Mouse (Mus musculus): ENCODE results near the gene Slc7a10.
"Not testable (repeated sequence)": the region's sequence is repeated elsewhere in the genome, so short reads cannot be mapped to it uniquely, and the experiment has no call there.

The Slc7a10 gene

GRCm38 (mm10) chr7:35176412-35177381 is 9.5 kb upstream of the Slc7a10 start:
- DNase-seq = no peak

GRCm38 (mm10) chr7:35184833-35185724 is 1.1 kb upstream of the Slc7a10 start:
- DNase-seq = peak; percentile 47

DNA sequence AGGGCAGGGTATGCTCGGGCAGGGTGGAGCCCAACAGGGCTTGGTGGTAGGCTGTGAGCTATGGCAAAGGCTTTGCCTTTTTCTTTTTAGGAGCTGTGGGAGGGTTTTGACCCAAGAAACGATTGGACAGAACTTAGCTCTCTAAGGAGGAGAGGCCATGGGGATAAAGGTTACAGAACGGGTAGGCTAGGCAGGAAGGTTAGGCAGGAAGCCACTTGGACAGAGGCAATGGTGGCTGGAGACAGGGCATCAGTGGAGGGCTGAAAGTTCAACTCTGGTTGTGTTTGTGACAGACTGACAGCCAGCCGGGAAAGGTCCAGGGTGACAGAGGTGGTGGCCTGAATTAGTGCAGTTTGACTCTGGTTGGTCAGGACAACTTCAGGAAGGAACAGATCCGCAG is 3.5 kb downstream of the Slc7a10 start:
- no peak for DNase-seq

DNA sequence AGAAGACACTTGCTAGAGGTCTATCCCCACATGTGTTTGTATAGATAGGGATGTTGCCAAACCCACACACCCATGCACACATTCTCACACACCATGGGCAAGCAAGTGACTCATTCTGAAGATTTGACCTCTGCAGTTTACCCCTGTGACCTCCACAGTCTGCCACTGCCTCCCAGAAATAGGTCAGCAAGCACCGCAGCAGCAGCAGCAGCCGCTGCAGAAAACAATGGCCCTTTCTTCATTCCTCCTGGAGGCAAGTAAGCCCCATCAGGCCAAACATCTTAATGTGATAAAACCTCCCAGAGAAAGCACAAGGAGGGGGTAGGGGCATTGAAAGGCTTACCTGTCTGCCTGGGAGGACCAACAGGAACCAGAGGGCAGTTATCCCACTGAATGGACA is 5.1 kb downstream of the Slc7a10 start:
- no peak for DNase-seq

DNA sequence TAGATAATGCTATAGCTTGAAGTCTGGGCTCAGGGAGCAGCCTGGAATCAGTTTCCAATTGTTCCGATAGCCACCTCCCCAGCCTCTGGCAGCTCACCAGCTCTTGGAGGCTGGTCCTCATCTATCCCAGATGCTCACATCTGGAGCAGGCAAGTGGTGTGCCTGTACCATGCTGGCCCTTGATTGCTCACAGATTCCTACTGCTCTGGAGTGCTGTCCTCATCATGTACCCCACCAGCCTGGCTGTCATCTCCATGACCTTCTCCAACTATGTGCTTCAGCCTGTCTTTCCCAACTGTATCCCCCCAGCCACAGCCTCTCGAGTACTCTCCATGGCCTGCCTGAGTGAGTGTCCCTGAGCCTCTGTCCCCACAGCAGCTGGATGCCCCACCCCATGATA is 10.8 kb downstream of the Slc7a10 start:
- no peak for DNase-seq

DNA sequence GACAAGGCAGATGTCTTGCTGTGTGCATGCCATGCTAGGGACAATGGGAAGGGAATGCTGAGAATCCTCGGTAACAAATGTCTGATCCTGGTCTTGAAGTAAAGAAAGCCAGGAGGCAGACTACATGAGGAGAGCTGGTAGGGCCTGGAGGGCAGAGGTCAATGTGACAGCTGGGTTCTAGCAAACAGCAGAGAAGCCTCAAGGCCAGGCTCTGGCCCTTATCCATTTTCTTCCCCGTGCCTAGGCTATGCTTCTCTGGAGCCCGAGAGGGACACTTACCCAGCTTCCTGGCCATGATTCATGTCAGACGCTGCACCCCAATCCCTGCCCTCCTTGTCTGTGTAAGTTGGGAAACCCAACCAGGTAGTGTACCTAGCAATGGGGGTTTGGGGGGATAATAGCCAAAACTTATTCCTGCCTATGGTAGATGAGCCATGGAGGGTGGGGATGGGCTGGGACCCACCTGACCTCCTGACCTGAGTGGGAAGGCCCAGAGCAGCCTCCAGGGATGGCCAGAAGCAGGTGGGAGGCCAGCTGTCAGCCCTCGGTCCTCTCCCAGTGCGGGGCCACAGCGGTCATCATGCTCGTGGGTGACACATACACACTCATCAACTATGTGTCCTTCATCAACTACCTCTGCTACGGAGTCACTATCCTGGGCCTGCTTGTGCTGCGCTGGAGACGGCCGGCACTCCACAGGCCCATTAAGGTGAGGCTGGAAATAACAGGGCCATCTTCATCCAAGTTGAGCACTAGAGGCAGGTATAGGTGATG is 13.0 kb downstream of the Slc7a10 start:
- no peak for DNase-seq

GRCm38 (mm10) chr7:35199755-35200154 is 13.6 kb downstream of the Slc7a10 start:
- no peak for DNase-seq

- DNase-seq = peak; percentile 61
Observed at GRCm38 (mm10) chr7:35211791-35212190, 25.6 kb downstream of the Slc7a10 start.

DNA sequence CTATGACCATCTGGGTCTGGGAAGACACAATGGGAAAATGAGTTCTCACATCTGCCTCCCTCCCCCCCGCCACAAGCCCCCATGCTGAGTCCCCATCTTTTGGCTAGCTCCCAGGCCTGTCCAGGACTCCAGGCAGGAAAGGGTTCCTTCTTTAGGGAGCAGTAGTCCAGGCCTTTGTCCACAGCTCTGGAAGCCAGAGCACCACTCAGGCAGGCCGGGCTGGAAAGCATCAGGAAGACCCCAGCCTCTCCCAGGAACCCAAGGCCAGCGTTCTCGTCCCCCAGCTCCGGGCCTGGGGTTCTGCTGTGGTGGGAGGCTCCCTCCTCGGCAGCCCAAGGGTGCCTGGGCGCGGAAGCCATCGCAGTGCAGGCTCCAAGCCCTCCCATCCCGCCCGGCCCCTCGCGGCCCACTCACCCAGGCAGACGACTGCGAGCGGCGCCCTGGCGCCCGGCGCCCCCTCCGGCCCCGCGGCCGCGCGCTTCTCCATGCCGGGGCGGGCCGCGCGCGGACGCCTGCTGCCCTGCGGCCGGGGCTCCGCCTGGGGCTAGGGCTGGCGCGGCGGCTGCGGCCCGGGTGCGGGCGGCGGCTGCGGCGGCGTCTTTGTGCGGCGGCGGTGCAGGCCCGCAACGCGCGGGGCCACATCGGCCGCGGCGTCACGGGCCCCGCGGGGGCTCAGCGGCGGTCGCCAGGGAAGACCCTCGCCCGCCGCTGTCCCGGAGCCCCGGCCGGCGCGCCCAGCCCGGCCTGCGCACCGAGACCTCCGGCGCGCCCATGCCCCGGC is 28.4 kb downstream of the Slc7a10 start:
- DNase-seq = peak; percentile 58

- peak; percentile 83 for DNase-seq
Observed at GRCm38 (mm10) chr7:35215225-35215624, 29.0 kb downstream of the Slc7a10 start, which contains the start of gene Lrp3. Gene Lrp3 (minus strand): TSS chr7:35215498.

DNA sequence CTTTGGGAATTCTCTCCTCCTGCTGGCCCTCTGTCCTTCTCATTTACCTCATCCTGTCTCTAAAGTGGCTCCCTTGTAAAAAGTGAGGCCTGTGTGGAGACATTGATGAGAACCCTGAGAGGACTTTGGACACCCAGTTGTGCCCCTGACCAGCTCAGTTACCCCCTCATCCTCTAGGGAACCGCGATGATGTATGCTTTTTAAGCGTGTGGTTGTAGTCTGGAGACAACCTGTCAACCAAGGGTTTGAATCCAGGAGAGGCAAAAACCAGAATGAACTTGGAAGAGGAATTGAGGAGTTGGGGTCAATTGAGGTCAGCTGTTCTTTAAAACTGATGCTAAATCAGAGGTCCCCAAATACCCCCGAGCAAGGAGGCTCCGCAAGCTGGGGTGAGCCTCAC is 29.5 kb downstream of the Slc7a10 start:
- DNase-seq = no peak

- no peak for DNase-seq
Observed at GRCm38 (mm10) chr7:35220694-35221365, 34.6 kb downstream of the Slc7a10 start.

DNA sequence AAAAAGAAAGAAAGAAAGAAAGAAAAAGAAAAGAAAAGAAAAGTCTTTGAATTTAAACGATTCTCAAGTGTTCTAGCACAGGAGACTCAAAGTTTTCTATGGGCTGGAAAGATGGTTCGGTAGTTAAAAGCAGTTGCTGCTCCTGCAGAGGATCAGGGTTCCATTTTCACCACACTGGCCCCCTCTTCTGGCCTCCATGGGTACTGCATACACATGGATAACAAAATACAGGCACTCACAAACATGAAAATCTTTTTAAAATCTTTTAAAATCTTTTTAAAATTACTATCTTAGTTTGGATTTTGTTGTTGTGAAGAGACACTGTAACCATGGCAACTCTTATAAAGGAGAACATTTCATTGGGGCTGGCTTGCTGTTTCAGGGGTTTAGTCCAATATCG is 44.1 kb downstream of the Slc7a10 start:
- DNase-seq = no peak

- DNase-seq = peak; percentile 18
Observed at GRCm38 (mm10) chr7:35232796-35233455, 46.7 kb downstream of the Slc7a10 start.

DNA sequence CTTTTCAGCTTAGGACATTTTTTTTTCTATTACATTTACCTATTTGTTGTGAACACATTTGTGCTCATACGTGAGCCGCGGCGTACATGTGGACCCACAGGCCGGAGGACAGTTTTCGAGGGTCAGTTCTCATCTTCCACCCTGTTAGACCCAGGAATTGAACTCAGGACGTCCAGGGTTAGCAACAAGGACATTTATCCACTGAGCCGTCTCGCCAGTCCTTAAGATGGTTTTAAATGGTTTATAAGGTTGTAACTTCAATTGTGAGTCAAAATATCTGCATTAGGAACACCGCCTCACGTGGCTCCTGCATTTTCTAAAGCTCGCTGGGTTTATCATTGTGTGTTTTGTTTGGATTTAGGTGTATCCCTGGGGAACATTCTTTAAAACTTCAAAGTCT is 47.7 kb downstream of the Slc7a10 start:
- DNase-seq = peak; percentile 31

- DNase-seq = peak; percentile 96
Observed at GRCm38 (mm10) chr7:35234361-35235245, 48.4 kb downstream of the Slc7a10 start.

GRCm38 (mm10) chr7:35235308-35235707 is 49.1 kb downstream of the Slc7a10 start:
- DNase-seq = peak; percentile 81

DNA sequence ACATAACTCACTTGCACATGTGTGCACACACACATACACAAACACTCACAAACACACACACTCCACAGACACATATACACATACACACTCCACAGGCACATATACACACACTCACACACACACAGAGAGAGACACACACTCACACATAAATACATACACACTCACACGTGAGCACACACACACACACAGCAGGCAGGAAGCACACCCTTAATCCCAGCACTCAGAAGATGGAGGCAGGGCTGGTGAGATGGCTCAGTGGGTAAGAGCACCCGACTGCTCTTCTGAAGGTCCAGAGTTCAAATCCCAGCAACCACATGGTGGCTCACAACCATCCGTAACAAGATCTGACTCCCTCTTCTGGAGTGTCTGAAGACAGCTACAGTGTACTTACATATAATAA is 51.8 kb downstream of the Slc7a10 start:
- DNase-seq = not testable (repeated sequence)
